Mouse (Mus musculus): ENCODE results near the gene Slco4c1. TPM values are rescaled to one million over a fixed set of nuclear protein-coding genes. Genes with fewer than 3 reads are reported as not detected.

The Slco4c1 gene
- total and polyA plus RNA-seq, 3 experiments, result not detected

DNA sequence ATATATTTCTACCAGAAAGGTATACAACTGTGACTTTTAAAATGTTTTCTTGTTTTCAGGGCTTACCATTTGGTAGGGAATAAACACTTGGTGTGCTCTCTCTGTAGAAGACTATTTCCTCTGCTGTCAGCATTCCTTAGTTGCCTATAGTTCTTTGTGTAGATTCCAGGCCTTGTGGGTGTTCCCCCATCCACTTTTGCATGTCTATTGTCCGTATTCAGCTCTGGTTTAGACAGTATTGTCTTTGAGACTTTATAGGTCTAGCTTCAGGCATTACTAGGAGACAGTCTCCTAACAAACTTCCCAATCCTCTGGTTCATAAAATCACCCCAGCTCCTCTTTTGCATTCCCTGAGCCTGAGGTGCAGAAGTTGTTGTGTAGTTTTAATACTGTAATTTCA, 2.7 kb upstream of the Slco4c1 start:
- peaks cover 0 to 5% of the 10 kb centered on the region in 2 experiments; a peak in 2 of 4 replicates for H3K4me1 ChIP-seq (ENCODE audit: control insufficient read depth in 1 of 2, insufficient read depth in 2 of 2, low read length in 2 of 2)
- H3K36me3 ChIP-seq (ENCODE audit: control insufficient read depth in 1 of 2, insufficient read depth in 2 of 2, low read length in 2 of 2), result peaks cover 0 to 2% of the 10 kb centered on the region in 2 experiments; a peak in 2 of 4 replicates
- TF ChIP-seq ELF1 (IDR thresholded peaks at IDR 0.05; ENCODE audit: low read depth, low read length), result no peak
- no peak for TF ChIP-seq RCOR1 (IDR thresholded peaks at IDR 0.05; ENCODE audit: low read depth, low read length)
- TF ChIP-seq BHLHE40 (IDR thresholded peaks at IDR 0.05; ENCODE audit: borderline replicate concordance, low read depth, low read length), result no peak
- TF ChIP-seq POLR2A (IDR thresholded peaks at IDR 0.05; ENCODE audit: control insufficient read depth in 1 of 2, insufficient read depth in 1 of 2, low read depth in 1 of 2, low read length in 2 of 2, poor library complexity in 1 of 2), result no peak
- TF ChIP-seq USF1 (IDR thresholded peaks at IDR 0.05; ENCODE audit: low read depth, low read length), result no peak
- no peak for TF ChIP-seq EP300 (IDR thresholded peaks at IDR 0.05; ENCODE audit: low read depth in 1 of 2, low read length in 2 of 2)
- no peak for TF ChIP-seq MXI1 (IDR thresholded peaks at IDR 0.05; ENCODE audit: low read depth, low read length)
- TF ChIP-seq TBP (IDR thresholded peaks at IDR 0.05; ENCODE audit: low read depth, low read length), result no peak
- no peak for TF ChIP-seq MAZ (IDR thresholded peaks at IDR 0.05; ENCODE audit: low read depth, low read length)
- no peak for TF ChIP-seq TCF12 (IDR thresholded peaks at IDR 0.05; ENCODE audit: low read depth, low read length)
- no peak for TF ChIP-seq UBTF (IDR thresholded peaks at IDR 0.05; ENCODE audit: borderline replicate concordance, insufficient read depth, low read depth, low read length)
- TF ChIP-seq ZNF384 (IDR thresholded peaks at IDR 0.05; ENCODE audit: low read depth, low read length), result no peak
- TF ChIP-seq MYB (IDR thresholded peaks at IDR 0.05; ENCODE audit: low read depth, low read length), result no peak
- TF ChIP-seq HCFC1 (IDR thresholded peaks at IDR 0.05; ENCODE audit: low read depth, low read length), result no peak
- no peak for TF ChIP-seq E2F4 (IDR thresholded peaks at IDR 0.05; ENCODE audit: borderline replicate concordance, low read depth, low read length)
- TF ChIP-seq ETS1 (IDR thresholded peaks at IDR 0.05; ENCODE audit: low read depth, low read length), result no peak
- TF ChIP-seq GATA1 (IDR thresholded peaks at IDR 0.05; ENCODE audit: low read depth, low read length), result no peak
- TF ChIP-seq USF2 (IDR thresholded peaks at IDR 0.05; ENCODE audit: borderline replicate concordance in 1 of 2, insufficient read depth in 1 of 2, low read depth in 1 of 2, low read length in 2 of 2), result no peak
- no peak for TF ChIP-seq MAFK (IDR thresholded peaks at IDR 0.05; ENCODE audit: borderline replicate concordance, low read depth, low read length)
- no peak for TF ChIP-seq MYC (IDR thresholded peaks at IDR 0.05; ENCODE audit: low read depth, low read length)
- no peaks in the 10 kb centered on the region for H3K9me3 ChIP-seq (replicated peaks; ENCODE audit: insufficient read depth, low read length)
- H3K79me2 ChIP-seq (ENCODE audit: control insufficient read depth, insufficient read depth, low read length, poor library complexity), result no peaks in the 10 kb centered on the region
- H3K27ac ChIP-seq (ENCODE audit: control insufficient read depth, low read depth, low read length), result no peak overlapping the region
- no peaks in the 10 kb centered on the region for H3K27me3 ChIP-seq (ENCODE audit: control insufficient read depth in 1 of 2, insufficient read depth in 2 of 2, low read length in 2 of 2)
- H3K9ac ChIP-seq (ENCODE audit: control insufficient read depth, low read depth, low read length, poor library complexity, severe bottlenecking), result no peak overlapping the region
- no peak overlapping the region for H3K4me3 ChIP-seq (ENCODE audit: control insufficient read depth in 1 of 2, insufficient read depth in 1 of 2, low read depth in 2 of 2, low read length in 2 of 2)
- no peak for DNase-seq (ENCODE audit: low read depth, low spot score)

DNA sequence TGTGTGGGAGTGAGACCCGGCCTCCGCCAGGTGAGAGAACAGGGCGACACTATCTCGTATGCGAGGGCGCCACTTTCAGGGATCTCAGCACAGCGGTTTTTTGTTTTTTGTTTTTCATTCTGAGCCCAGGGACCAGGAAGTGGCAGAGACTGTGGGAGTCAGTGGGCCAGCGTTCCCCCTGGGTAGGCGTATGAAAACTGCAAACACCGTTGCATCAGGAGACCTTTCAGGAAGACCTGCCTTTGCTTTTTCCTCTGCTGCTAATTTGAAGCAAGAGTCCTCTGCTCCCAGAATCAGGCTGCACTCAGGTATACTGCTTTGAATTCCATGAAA, 356 bp upstream of the Slco4c1 start:
- TF ChIP-seq RAD21 (IDR thresholded peaks at IDR 0.05; ENCODE audit: low read depth, low read length), result no peak
- TF ChIP-seq ELF1 (IDR thresholded peaks at IDR 0.05; ENCODE audit: low read depth, low read length), result no peak
- no peak for TF ChIP-seq POLR2A (IDR thresholded peaks at IDR 0.05; ENCODE audit: control insufficient read depth in 1 of 2, insufficient read depth in 1 of 2, low read depth in 1 of 2, low read length in 2 of 2, poor library complexity in 1 of 2)
- no peak for TF ChIP-seq TBP (IDR thresholded peaks at IDR 0.05; ENCODE audit: low read depth, low read length)
- no peaks in the 10 kb centered on the region for H3K27me3 ChIP-seq (ENCODE audit: control insufficient read depth in 1 of 2, insufficient read depth in 2 of 2, low read length in 2 of 2)
- H3K4me3 ChIP-seq (ENCODE audit: control insufficient read depth in 1 of 2, insufficient read depth in 1 of 2, low read depth in 2 of 2, low read length in 2 of 2), result no peak overlapping the region
- no peak overlapping the region for H3K9ac ChIP-seq (ENCODE audit: control insufficient read depth, low read depth, low read length, poor library complexity, severe bottlenecking)
- no peak for DNase-seq (ENCODE audit: low read depth, low spot score)
- no peaks in the 10 kb centered on the region for H3K9me3 ChIP-seq (replicated peaks; ENCODE audit: insufficient read depth, low read length)
- no peaks in the 10 kb centered on the region for H3K79me2 ChIP-seq (ENCODE audit: control insufficient read depth, insufficient read depth, low read length, poor library complexity)
- H3K4me1 ChIP-seq (ENCODE audit: control insufficient read depth in 1 of 2, insufficient read depth in 2 of 2, low read length in 2 of 2), result peaks cover 0 to 5% of the 10 kb centered on the region in 2 experiments; a peak in 2 of 4 replicates
- peaks cover 0 to 2% of the 10 kb centered on the region in 2 experiments; a peak in 2 of 4 replicates for H3K36me3 ChIP-seq (ENCODE audit: control insufficient read depth in 1 of 2, insufficient read depth in 2 of 2, low read length in 2 of 2)
- no peak overlapping the region for H3K27ac ChIP-seq (ENCODE audit: control insufficient read depth, low read depth, low read length)
